In the genomic region with DNA sequence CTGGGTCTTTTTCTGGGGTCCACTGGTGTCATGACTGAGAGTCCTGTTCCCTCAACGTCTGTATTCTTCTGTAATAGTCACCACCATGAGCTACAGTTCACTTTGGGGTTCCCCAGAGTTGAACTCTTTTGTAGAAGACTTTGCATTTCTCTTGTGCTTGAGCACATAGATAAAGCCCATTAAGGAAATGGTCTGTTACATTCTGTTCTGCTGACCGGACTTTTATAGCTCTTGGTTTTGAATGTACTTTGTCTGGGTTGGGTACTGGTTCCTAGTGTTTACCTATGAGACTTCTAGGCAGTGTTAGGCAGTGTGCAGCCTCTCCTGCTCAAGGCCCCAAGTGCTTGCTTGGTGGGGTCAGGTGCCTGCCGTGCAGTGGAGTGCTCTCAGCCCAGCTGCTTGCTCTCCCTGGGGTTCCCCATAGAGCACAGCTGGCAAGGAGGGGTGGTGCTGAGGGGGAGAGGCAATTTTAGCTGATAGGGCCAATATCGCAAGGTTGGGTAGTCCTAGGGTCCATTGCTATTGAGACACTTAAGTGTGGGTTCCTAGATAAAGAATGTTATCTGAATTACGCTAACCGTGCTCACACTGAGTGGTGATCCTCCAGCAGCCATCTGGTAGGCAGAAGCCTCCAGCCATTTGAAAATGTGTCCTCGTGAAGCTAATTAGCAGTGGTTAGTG, we compare ENCODE assay signal across 11 mouse cellular contexts. TPM values are rescaled to one million over a fixed set of nuclear protein-coding genes. Genes with fewer than 3 reads are reported as not detected.
A peak's percentile ranks its signal among the peaks of the same experiment; 100 is the strongest.
DNase-seq lines count a peak whose midpoint lies in the region; ATAC-seq and TF ChIP-seq lines count a peak whose summit lies in the region.
"Had no signal": no experiment of that assay in that cellular context is flagged by ENCODE, and none has a peak within 500 bp of the region (broad histone marks: within the 10 kb centered on the region; RNA-seq: fewer than 3 reads in every experiment).

No protein-coding gene starts in this region.

- H3K36me3 ChIP-seq in heart, postnatal 0 days (replicated peaks; ENCODE audit: control insufficient read depth, insufficient read depth, low read length), result peaks cover 4% of the 10 kb centered on the region; the same call in 1 of the 2 replicates
- peaks cover 0 to 59% of the 10 kb centered on the region in 2 experiments; a peak in 2 of 4 replicates for H3K36me3 ChIP-seq in MEL (ENCODE audit: control insufficient read depth in 1 of 2, insufficient read depth in 2 of 2, low read length in 2 of 2)
- H3K36me3 ChIP-seq in hindbrain, embryonic 16.5 days (ENCODE audit: control insufficient read depth, insufficient read depth, low read length), result peaks cover 6% of the 10 kb centered on the region; the same call in 1 of the 2 replicates

- H3K27ac ChIP-seq in heart, postnatal 0 days (ENCODE audit: low read depth), result no peak overlapping the region
- peak overlapping the region; percentile 100 for H3K27ac ChIP-seq in MEL (ENCODE audit: control insufficient read depth, low read depth, low read length)
- 0 out of 2 replicates have a peak overlapping the region, but pooled peaks have one; percentile 44 for H3K27ac ChIP-seq in hindbrain, embryonic 16.5 days (ENCODE audit: low read depth, low read length)
- H3K27ac ChIP-seq: heart, adult 2 months had no signal

- H3K27me3 ChIP-seq in heart, postnatal 0 days (ENCODE audit: control insufficient read depth, insufficient read depth, low read length), result no peaks in the 10 kb centered on the region
- no peaks in the 10 kb centered on the region for H3K27me3 ChIP-seq in MEL (ENCODE audit: control insufficient read depth in 1 of 2, insufficient read depth in 2 of 2, low read length in 2 of 2)
- no peaks in the 10 kb centered on the region for H3K27me3 ChIP-seq in hindbrain, embryonic 16.5 days (replicated peaks; ENCODE audit: control insufficient read depth, insufficient read depth, low read length)

- TF ChIP-seq EP300 in heart, postnatal 0 days (IDR thresholded peaks at IDR 0.05; ENCODE audit: low read depth), result no peak
- peak; percentile 93 to 96 for TF ChIP-seq EP300 in MEL (IDR thresholded peaks at IDR 0.05; ENCODE audit: low read depth in 1 of 2, low read length in 2 of 2)

- no peaks in the 10 kb centered on the region for H3K79me2 ChIP-seq in MEL (ENCODE audit: control insufficient read depth, insufficient read depth, low read length, poor library complexity)

- peak; percentile 27; the same call in 1 of the 2 replicates for ATAC-seq in heart, postnatal 0 days (ENCODE audit: insufficient read depth, low read depth)
- no peak for ATAC-seq in hindbrain, embryonic 16.5 days
- ATAC-seq in megakaryocyte, adult 5-6 weeks (ENCODE audit: poor library complexity, severe bottlenecking), result peak; percentile 76
- ATAC-seq: CD4-positive, CD25-positive, alpha-beta regulatory T cell, adult 4 months had no signal

- intact Hi-C loops in left cerebral cortex, postnatal 14 days (cut with DNase I), result no loop called here

- no peak overlapping the region for H3K4me3 ChIP-seq in heart, postnatal 0 days (ENCODE audit: low read depth, low read length)
- H3K4me3 ChIP-seq in MEL (ENCODE audit: control insufficient read depth in 1 of 2, insufficient read depth in 1 of 2, low read depth in 2 of 2, low read length in 2 of 2), result peak overlapping the region; percentile 18 to 39
- H3K4me3 ChIP-seq in hindbrain, embryonic 16.5 days (ENCODE audit: low read length), result no peak overlapping the region
- H3K4me3 ChIP-seq: heart, adult 2 months had no signal

- peak in 1 of 2 experiments; percentile 73; a peak in 2 of 4 replicates for TF ChIP-seq POLR2A in MEL (IDR thresholded peaks at IDR 0.05; ENCODE audit: control insufficient read depth in 1 of 2, insufficient read depth in 1 of 2, low read depth in 1 of 2, low read length in 2 of 2, poor library complexity in 1 of 2)

- H3K9ac ChIP-seq in heart, postnatal 0 days (replicated peaks; ENCODE audit: low read depth, low read length), result no peak overlapping the region
- peak overlapping the region; percentile 72 for H3K9ac ChIP-seq in MEL (ENCODE audit: control insufficient read depth, low read depth, low read length, poor library complexity, severe bottlenecking)
- no peak overlapping the region for H3K9ac ChIP-seq in hindbrain, embryonic 16.5 days (ENCODE audit: low read depth, low read length)

- no peak overlapping the region for H3K4me2 ChIP-seq in heart, postnatal 0 days (ENCODE audit: low read depth, low read length)
- H3K4me2 ChIP-seq in hindbrain, embryonic 16.5 days (ENCODE audit: low read length), result no peak overlapping the region

- no peak for TF ChIP-seq RAD21 in MEL (IDR thresholded peaks at IDR 0.05; ENCODE audit: low read depth, low read length)

- no peak for DNase-seq in heart, postnatal 0 days (ENCODE audit: low spot score)
- no peak for DNase-seq in heart, postnatal 4 days
- DNase-seq in MEL (ENCODE audit: low read depth, low spot score), result peak; percentile 92
- no peak for DNase-seq in right cerebral cortex, postnatal 10 days (ENCODE audit: low spot score in 2 of 2)
- no peak for DNase-seq in left cerebral cortex, postnatal 14 days (ENCODE audit: low spot score in 2 of 2)
- DNase-seq in adrenal gland, postnatal 14 days, result no peak
- DNase-seq: cerebellum, adult 8-10 months; heart, adult 2 months had no signal

- H3K9me3 ChIP-seq in heart, postnatal 0 days (replicated peaks; ENCODE audit: control insufficient read depth, low read length), result no peaks in the 10 kb centered on the region
- no peaks in the 10 kb centered on the region for H3K9me3 ChIP-seq in MEL (replicated peaks; ENCODE audit: insufficient read depth, low read length)
- H3K9me3 ChIP-seq in hindbrain, embryonic 16.5 days (ENCODE audit: control insufficient read depth, low read length), result no peaks in the 10 kb centered on the region

- 50% methylated on average over 7 of the region's 7 CpGs for WGBS in heart, postnatal 0 days
- 59% methylated on average over 7 of the region's 7 CpGs for WGBS in hindbrain, embryonic 16.5 days

- H3K4me1 ChIP-seq in heart, postnatal 0 days (ENCODE audit: control insufficient read depth, insufficient read depth), result peaks cover 11% of the 10 kb centered on the region
- H3K4me1 ChIP-seq in MEL (ENCODE audit: control insufficient read depth in 1 of 2, insufficient read depth in 2 of 2, low read length in 2 of 2), result peaks cover 30 to 54% of the 10 kb centered on the region in 2 experiments
- H3K4me1 ChIP-seq in hindbrain, embryonic 16.5 days (ENCODE audit: control insufficient read depth, insufficient read depth, low read depth, low read length), result peaks cover 8% of the 10 kb centered on the region

- TF ChIP-seq CTCF in heart, postnatal 0 days (IDR thresholded peaks at IDR 0.05; ENCODE audit: low read depth), result no peak
- TF ChIP-seq CTCF in MEL (IDR thresholded peaks at IDR 0.05 in 2 of 3, conservative IDR thresholded peaks at IDR 0.05 in 1 of 3; ENCODE audit: control insufficient read depth in 1 of 3, insufficient read depth in 1 of 3, low read depth in 2 of 3, low read length in 3 of 3, poor library complexity in 1 of 3, severe bottlenecking in 1 of 3), result no peak

TF ChIP-seq in MEL, 35 proteins besides CTCF, POLR2A, EP300 and RAD21 (continues in another document):
- TF ChIP-seq MYB (IDR thresholded peaks at IDR 0.05; ENCODE audit: low read depth, low read length), result peak; percentile 88
- TF ChIP-seq CHD1 (IDR thresholded peaks at IDR 0.05; ENCODE audit: low read depth, low read length), result no peak
- no peak for TF ChIP-seq GABPA (IDR thresholded peaks at IDR 0.05; ENCODE audit: low read depth, low read length)
- peak; percentile 67 for TF ChIP-seq NELFE (IDR thresholded peaks at IDR 0.05; ENCODE audit: low read depth, low read length)
- no peak for TF ChIP-seq CHD2 (IDR thresholded peaks at IDR 0.05; ENCODE audit: low read length)
- TF ChIP-seq BHLHE40 (IDR thresholded peaks at IDR 0.05; ENCODE audit: borderline replicate concordance, low read depth, low read length), result peak; percentile 76; the same call in 1 of the 2 replicates
- 0 out of 2 replicates have a peak, but pooled peaks have one; percentile 25 for TF ChIP-seq JUND (IDR thresholded peaks at IDR 0.05; ENCODE audit: low read depth, low read length)
- peak; percentile 67; the same call in 1 of the 2 replicates for TF ChIP-seq MAX (IDR thresholded peaks at IDR 0.05; ENCODE audit: low read length)
- no peak; the same call in 1 of the 2 replicates for TF ChIP-seq ZMIZ1 (IDR thresholded peaks at IDR 0.05; ENCODE audit: low read depth, low read length)
- 0 out of 2 replicates have a peak, but pooled peaks have one; percentile 60 for TF ChIP-seq UBTF (IDR thresholded peaks at IDR 0.05; ENCODE audit: borderline replicate concordance, insufficient read depth, low read depth, low read length)
- TF ChIP-seq SIN3A (IDR thresholded peaks at IDR 0.05; ENCODE audit: low read length), result peak; percentile 91
- TF ChIP-seq ELF1 (IDR thresholded peaks at IDR 0.05; ENCODE audit: low read depth, low read length), result no peak
- TF ChIP-seq MXI1 (IDR thresholded peaks at IDR 0.05; ENCODE audit: low read depth, low read length), result peak; percentile 78
- TF ChIP-seq NRF1 (IDR thresholded peaks at IDR 0.05; ENCODE audit: insufficient read depth, low read depth, low read length, poor library complexity, severe bottlenecking), result no peak
- peak; percentile 36; the same call in 1 of the 2 replicates for TF ChIP-seq KAT2A (conservative IDR thresholded peaks at IDR 0.05; ENCODE audit: low read depth, low read length)
- TF ChIP-seq TAL1 (IDR thresholded peaks at IDR 0.05; ENCODE audit: low read length), result peak; percentile 73
- peak; percentile 68; the same call in 1 of the 2 replicates for TF ChIP-seq TBP (IDR thresholded peaks at IDR 0.05; ENCODE audit: low read depth, low read length)
- peak; percentile 64 for TF ChIP-seq USF1 (IDR thresholded peaks at IDR 0.05; ENCODE audit: low read depth, low read length)
- peak; percentile 58; the same call in 1 of the 2 replicates for TF ChIP-seq MAFK (IDR thresholded peaks at IDR 0.05; ENCODE audit: borderline replicate concordance, low read depth, low read length)
- TF ChIP-seq MYC (IDR thresholded peaks at IDR 0.05; ENCODE audit: low read depth, low read length), result peak; percentile 79

RNA-seq across cellular contexts. Expression of a gene that starts 58.8 kb away (rescaled TPM):
- total RNA-seq in heart, postnatal 0 days (2014; rRNA removed; ENCODE audit: low replicate concordance), result 24.3 and 34.4 TPM in 2 replicates
- 23.8 and 24.8 TPM in 2 replicates for polyA plus RNA-seq in heart, postnatal 0 days (2015; fragmentation: Nextera tagmentation; extraction: Ambion mirVana)
- total RNA-seq in heart, postnatal 4 days (2021), result 10 to 100 TPM; 17.5 to 19.9 TPM
- 13.5 and 14.4 TPM in 2 replicates for total RNA-seq in MEL (2012; rRNA removed)
- polyA plus RNA-seq in MEL (2012; ENCODE audit: insufficient read depth in 1 of 2, insufficient read length in 2 of 2, low read depth in 1 of 2, low replicate concordance in 2 of 2, missing spikeins in 1 of 2), result 10 to 100 TPM in 1 of 2 experiments, not detected in 1; 13.5 TPM
- polyA plus RNA-seq in hindbrain, embryonic 16.5 days (2015; fragmentation: Nextera tagmentation; extraction: Ambion mirVana), result 65.8 and 68.6 TPM in 2 replicates
- total RNA-seq in megakaryocyte, adult 5-6 weeks (2015), result 0.18 and 1.2 TPM in 2 replicates
- total RNA-seq in megakaryocyte, adult 5-6 weeks (2017), result 1.1 and 1.4 TPM in 2 replicates
- 10 to 100 TPM; 60.7 to 68.0 TPM for total RNA-seq in left cerebral cortex, postnatal 14 days (2021)
- 17.1 and 17.9 TPM in 2 replicates for total RNA-seq in adrenal gland, postnatal 14 days (2021)

Comparison
In these comparisons a context has a peak if more than half of its experiments do, and no peak if none do; other contexts are left out.
1. H3K4me3 ChIP-seq: peak in MEL (2 of 2); none in heart, postnatal 0 days (single experiment) and hindbrain, embryonic 16.5 days (single experiment).